Mouse (Mus musculus) hindbrain, embryonic 15.5 days (tissue): Measurements from ENCODE around the gene Fam172a. TPM values are rescaled to one million over a fixed set of nuclear protein-coding genes. Genes with fewer than 3 reads are reported as not detected.

ENCODE experiments used
- ATAC-seq: fragments of 200-750 bp; cut with Nextera tagmentation; 2 replicates; pipeline ENCODE4 v1.8.0; 2017; ENCODE audit warnings: low read depth, moderate number of reproducible peaks, moderate TSS enrichment; ENCODE audit not compliant: low FRiP score
- H3K27ac ChIP-seq: fragments of 300-500 bp; sonication (generic); replicated peaks from 2 replicates; pipeline ENCODE4 v1.5.1; 2015; ENCODE audit warnings: mild to moderate bottlenecking, inconsistent platforms
- H3K27me3 ChIP-seq: fragments of 300-500 bp; sonication (generic); 2 replicates; pipeline ENCODE4 v1.6.1; 2015; ENCODE audit warnings: control low read depth, inconsistent platforms
- H3K36me3 ChIP-seq: fragments of 300-500 bp; sonication (generic); 2 replicates; pipeline ENCODE4 v1.6.1; 2015; ENCODE audit warnings: control low read depth, inconsistent platforms
- H3K4me1 ChIP-seq: fragments of 300-500 bp; sonication (generic); replicated peaks from 2 replicates; pipeline ENCODE4 v1.6.1; 2015; ENCODE audit warnings: control low read depth, inconsistent platforms
- H3K4me2 ChIP-seq: fragments of 300-500 bp; sonication (generic); 2 replicates; pipeline ENCODE4 v1.6.1; 2015; ENCODE audit warnings: moderate library complexity, mild to moderate bottlenecking, inconsistent platforms
- H3K4me3 ChIP-seq: fragments of 300-500 bp; sonication (generic); 2 replicates; pipeline ENCODE4 v1.5.1; 2015; ENCODE audit warnings: mild to moderate bottlenecking, inconsistent platforms
- H3K9ac ChIP-seq: fragments of 300-500 bp; sonication (generic); 2 replicates; pipeline ENCODE4 v1.6.1; 2015; ENCODE audit warnings: inconsistent platforms
- H3K9me3 ChIP-seq: fragments of 300-500 bp; sonication (generic); 2 replicates; pipeline ENCODE4 v1.6.1; 2016; ENCODE audit warnings: control low read depth, inconsistent platforms
- WGBS: fragments of 180-500 bp; shearing (Covaris S2); methylation state at CpG from one replicate; pipeline ENCODE4 v1.1.7; 2015; 5-methylcytosine and 5-hydroxymethylcytosine counted together
- polyA plus RNA-seq: library from polyadenylated mRNA; unstranded; fragments of >200 nt; fragmentation: Nextera tagmentation; extraction: Ambion mirVana; gene quantifications from 2 replicates; pipeline ENCODE4 v1.2.1, GENCODE M21; 2015

The Fam172a gene
- polyA plus RNA-seq, 1 experiment from 2014 or later = 38.2 TPM

DNA sequence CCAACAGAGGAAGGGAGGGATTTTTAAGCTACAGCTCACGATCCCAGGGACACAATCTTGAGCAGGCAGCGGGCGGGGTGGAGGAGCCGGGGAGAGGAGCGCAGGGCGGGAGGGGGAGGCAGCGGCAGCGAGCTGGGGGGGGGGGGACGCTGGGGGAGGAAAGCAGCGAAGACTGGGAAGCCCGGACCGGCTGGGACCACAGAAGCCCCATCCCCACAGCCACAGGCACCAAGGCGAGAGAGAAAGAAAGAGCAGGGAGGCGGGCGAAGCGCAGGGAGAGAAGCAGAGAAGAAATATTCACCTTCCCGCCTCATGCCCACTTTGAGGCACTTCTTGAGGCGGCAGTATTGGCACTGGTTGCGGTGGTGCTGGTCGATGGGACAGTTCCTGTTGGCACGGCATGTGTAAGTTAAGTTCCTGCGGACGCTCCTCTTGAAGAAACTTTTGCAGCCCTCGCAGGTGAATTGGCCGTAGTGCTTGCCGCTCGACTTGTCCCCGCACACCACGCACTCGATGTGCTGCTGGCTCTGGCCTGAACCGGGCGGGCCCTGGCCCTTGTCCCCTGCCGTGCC is 496.1 kb downstream of the Fam172a start:
- Histone ChIP-seq H3K4me3 (peak overlapping the region; percentile 96), H3K4me1 (peaks cover 15% of the 10 kb centered on the region), H3K27ac (peak overlapping the region; percentile 100), H3K4me2 (peak overlapping the region; percentile 74), H3K36me3 (no peaks in the 10 kb centered on the region), H3K27me3 (no peaks in the 10 kb centered on the region), H3K9me3 (no peaks in the 10 kb centered on the region), H3K9ac (peak overlapping the region; percentile 100)
- no peak for ATAC-seq
- under 1% methylated on average over 32 of the region's 33 CpGs for WGBS

DNA sequence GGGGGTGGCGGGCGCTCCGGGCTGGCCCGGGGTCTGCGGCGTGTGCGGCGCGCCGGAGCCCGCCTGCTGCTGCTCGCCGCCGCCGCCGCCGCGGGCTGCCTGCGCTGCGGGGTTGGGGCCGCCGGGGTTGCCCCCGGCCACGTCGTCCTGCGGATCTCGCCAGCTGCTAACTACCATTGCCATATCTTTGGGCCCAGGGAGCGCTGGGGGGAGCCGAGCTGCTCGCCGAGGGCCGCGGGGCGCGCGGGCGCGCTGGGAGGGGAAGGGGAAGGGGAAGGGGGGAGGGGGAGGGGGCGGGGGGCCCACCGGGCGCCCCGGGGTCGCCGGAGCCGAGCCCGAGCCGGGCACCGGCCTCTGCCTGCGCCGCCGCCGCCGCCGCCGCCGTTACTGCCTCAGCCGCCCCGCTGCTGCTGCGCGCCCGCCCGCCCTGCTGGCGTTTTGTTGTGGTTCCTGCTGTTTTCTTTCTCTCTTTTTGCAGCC is 496.6 kb downstream of the Fam172a start:
- H3K9me3 ChIP-seq = no peaks in the 10 kb centered on the region
- peak overlapping the region; percentile 100 for H3K9ac ChIP-seq
- peaks cover 10% of the 10 kb centered on the region for H3K4me1 ChIP-seq
- 1% methylated on average over 23 of the region's 63 CpGs for WGBS
- no peak for ATAC-seq
- H3K4me3 ChIP-seq = peak overlapping the region; percentile 96
- H3K27me3 ChIP-seq = no peaks in the 10 kb centered on the region
- peak overlapping the region; percentile 74 for H3K4me2 ChIP-seq
- H3K27ac ChIP-seq = peak overlapping the region; percentile 100
- no peaks in the 10 kb centered on the region for H3K36me3 ChIP-seq

DNA sequence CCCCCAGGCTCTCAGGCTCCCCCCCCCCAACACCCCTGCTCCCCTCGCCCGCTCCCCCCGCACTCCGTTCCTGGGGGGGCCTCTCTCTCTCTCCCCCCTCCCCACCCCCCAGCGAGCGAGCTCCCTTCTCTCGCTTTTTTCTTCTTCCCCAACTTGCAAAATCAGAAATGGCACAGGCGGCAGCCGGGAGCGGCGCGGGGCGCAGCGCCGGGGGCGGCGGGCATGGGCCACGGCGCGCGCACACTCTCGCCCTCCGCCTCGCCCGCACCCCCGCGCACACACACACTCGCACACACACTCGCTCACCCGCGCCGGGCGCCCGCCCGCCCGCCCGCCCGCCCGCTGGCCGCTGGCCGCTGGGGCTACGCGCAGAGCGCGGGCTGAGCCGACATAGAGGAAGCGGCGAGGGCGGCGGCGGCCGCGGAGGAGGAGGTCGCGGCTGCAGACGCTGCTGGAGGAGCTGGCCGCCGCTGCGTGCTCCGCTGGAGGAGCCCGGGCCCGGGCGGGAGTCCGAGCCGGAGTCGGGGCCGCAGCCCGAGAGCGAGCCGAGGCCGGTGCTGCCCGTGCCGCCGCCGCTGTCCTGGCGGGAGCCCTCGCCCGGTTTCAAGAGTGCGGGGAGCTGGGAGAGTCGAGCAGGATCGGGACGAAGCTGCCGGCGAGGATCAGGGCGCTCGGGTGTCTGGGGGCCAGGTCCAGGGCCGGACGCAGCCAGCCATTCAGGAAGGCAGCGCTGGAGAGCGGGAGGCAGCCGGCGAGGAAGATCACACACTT is 497.2 kb downstream of the Fam172a start:
- Histone ChIP-seq H3K9ac (peak overlapping the region; percentile 100), H3K4me1 (peaks cover 9% of the 10 kb centered on the region), H3K27ac (peak overlapping the region; percentile 100), H3K36me3 (no peaks in the 10 kb centered on the region), H3K4me2 (peak overlapping the region; percentile 74), H3K27me3 (no peaks in the 10 kb centered on the region), H3K9me3 (no peaks in the 10 kb centered on the region), H3K4me3 (peak overlapping the region; percentile 96)
- no peak for ATAC-seq
- WGBS = under 1% methylated on average over 75 of the region's 92 CpGs

DNA sequence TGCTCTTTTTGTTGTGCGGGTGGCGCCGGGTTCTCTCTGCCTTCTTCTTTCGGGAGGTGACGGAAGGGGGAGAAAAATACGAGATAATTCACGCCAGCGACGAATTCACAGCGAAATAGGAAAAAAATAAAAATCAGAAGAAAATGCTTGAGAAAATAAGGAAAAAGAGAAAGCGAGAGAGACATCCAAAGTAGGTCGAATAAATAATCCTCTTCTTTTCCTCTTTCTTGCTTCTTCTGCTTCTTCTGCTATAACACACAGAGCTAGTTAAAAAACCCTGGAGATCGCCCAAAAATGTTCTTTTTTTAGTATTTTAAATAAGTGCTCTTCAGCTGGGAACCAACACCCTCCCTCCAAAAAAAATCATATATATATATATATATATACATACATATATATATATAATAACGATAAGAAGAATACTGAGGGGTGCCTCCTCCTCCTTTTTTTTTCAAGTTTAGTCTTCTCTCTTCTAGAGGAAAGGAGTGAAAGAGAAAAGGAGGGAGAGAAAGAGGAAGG is 497.9 kb downstream of the Fam172a start, which contains the start of gene Nr2f1:
TSS of gene Nr2f1 (minus strand) at position 116 of the 519 bp plus-strand sequence.
- Histone ChIP-seq H3K4me1 (peaks cover 14% of the 10 kb centered on the region), H3K9ac (peak within 1 kb of the TSS; percentile 100), H3K27ac (peak within 1 kb of the TSS; percentile 100), H3K9me3 (no peaks in the 10 kb centered on the region), H3K36me3 (no peaks in the 10 kb centered on the region), H3K4me3 (peak within 1 kb of the TSS; percentile 96), H3K27me3 (no peaks in the 10 kb centered on the region), H3K4me2 (peak within 1 kb of the TSS; percentile 74)
- under 1% methylated on average over 14 of the region's 14 CpGs for WGBS
- ATAC-seq = no peak

DNA sequence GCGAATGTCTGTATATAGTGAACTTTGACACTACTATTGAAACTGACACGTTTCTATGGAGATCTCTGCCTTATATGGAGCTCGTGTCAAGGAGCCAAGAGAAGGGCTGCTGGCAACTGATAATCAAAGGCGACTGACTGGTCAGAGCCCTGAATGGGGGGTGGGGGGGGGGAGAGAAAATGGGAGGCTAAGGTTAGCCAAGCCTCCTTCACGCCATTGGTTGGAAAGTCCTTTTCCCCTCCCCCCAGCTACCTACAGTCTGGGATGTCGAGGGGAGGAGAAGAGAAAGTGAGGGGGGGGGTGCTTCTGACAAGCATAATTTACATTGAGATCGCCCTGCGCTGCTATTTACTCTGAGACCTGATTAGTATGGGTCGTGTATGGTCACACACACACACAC is 498.6 kb downstream of the Fam172a start:
- Histone ChIP-seq H3K9me3 (no peaks in the 10 kb centered on the region), H3K4me3 (peak overlapping the region; percentile 96), H3K4me2 (peak overlapping the region; percentile 74), H3K9ac (peak overlapping the region; percentile 100; the same call in 1 of the 2 replicates), H3K36me3 (no peaks in the 10 kb centered on the region), H3K27ac (peak overlapping the region; percentile 100), H3K4me1 (peaks cover 20% of the 10 kb centered on the region), H3K27me3 (no peaks in the 10 kb centered on the region)
- ATAC-seq = peak; percentile 77
- under 1% methylated on average over 9 of the region's 9 CpGs for WGBS

DNA sequence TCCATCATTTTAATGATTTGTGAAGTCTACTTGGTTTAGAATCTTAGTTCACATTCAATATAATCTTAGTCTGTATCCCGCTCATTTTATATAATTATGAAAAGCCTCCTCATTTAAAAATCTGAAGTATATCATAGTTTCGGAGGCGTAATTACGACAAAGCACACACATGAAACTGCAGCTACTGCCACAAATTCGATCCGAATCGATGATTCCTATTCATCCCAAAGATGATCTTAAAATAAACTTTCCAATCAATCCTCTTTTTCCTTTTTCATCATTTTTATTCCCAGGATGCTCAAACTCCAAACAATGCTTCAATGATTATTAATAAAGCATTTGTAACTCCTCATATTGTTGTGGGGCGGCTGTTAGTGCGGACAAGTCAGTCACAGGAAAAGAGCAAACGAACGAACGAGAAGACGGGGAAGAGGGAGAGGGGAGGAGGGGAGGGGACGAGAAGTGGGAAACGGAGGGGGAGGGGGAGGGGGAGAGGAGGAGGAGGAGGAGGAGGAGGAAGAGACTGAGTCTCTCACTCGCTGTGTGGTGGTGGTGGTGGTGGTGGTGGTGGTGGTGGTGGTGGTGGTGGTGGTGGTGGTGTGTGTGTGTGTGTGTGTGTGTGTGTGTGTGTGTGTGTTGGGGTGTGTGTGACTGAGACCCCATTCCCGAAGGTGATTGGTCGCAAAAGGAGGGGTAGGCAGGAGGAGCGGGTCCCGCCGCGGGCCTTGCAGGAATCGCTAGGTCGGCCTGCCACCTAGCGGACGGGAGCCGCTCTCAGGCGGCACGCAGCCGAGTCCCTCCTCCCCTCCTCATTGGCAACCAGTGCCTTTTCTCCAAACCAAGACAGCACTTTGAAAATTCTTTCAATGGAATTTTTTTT is 499.4 kb downstream of the Fam172a start:
- ATAC-seq = peak; percentile 67
- no peaks in the 10 kb centered on the region for H3K36me3 ChIP-seq
- WGBS = under 1% methylated on average over 27 of the region's 30 CpGs
- H3K27ac ChIP-seq = peak overlapping the region; percentile 100
- H3K4me2 ChIP-seq = peak overlapping the region; percentile 74
- peaks cover 22% of the 10 kb centered on the region for H3K4me1 ChIP-seq
- no peaks in the 10 kb centered on the region for H3K9me3 ChIP-seq
- H3K27me3 ChIP-seq = no peaks in the 10 kb centered on the region
- H3K9ac ChIP-seq = peak overlapping the region; percentile 65
- H3K4me3 ChIP-seq = peak overlapping the region; percentile 96

DNA sequence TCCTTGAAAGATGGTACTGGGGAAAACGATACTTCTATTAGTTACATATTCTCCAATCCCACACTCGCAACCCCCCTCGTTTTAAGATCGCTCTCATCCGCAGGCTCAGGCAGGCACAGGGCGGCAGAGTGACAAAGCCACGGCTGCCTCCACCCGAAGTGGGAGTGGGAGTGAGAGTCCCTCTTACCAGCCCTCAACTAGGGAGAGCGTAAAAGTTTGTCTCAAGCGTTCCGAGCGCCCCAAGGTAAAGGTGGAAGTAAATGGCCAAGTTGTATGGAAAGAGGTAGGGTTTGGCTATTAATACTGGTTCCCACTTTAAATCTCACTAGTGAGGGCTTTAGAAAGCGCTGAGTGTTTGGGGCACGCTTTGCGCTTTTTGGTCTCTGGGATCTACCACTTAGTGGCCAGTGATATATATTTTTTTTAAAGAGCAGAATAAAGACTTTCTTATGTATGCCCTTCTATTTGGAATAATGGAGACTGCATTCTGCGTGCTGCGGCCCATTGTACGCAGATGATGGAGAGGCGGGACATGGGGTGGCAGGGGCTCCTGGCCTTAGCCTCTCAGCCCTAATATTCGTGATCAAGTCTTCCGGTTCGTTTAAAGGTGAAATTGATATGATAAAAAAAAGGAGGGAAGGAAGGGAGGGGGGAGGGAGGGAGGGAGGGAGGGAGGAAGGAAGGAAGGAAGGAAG is 500.2 kb downstream of the Fam172a start:
- under 1% methylated on average over 22 of the region's 22 CpGs for WGBS
- peak; percentile 24; the same call in 1 of the 2 replicates for ATAC-seq

DNA sequence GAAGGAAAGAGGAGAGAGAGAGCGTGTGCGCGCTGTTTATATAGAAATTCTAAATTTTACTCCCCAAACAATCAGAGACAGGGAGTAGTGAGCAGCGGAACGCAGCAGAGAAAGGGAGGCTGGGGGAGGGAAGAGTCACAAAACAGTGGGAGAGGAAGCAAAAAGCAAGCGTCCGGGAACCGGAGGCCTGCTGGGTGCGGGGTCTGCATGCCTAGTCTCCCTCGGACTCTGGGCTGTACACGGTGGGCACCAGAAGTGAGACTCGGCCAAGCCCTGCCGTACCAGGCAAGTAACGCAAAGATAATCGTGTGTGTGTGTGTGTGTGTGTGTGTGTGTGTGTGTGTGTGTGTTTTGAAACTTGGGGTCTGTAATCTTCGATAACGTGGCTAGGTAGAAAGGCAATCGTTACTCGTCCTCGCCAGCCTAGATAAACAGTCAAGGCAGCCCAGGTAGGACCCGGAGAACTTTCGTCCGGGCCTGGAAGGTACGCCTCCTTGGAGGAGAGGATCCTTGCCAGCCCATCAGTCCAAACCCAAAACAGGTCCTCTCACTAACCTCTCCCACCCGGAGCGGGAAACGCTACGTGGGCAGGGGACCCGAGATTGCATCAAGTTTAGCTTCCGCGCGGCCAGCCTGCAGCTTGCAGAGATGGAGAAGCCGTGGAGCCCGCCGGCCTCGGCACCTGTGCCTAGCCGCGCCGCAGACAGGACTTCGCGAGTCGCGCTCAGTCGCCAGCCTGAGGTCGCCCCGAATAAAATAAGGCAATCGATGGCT is 500.9 kb downstream of the Fam172a start:
- Histone ChIP-seq H3K4me1 (peaks cover 26% of the 10 kb centered on the region), H3K4me3 (peak overlapping the region; percentile 96), H3K27me3 (no peaks in the 10 kb centered on the region), H3K4me2 (peak overlapping the region; percentile 74), H3K27ac (peak overlapping the region; percentile 100), H3K36me3 (no peaks in the 10 kb centered on the region), H3K9me3 (no peaks in the 10 kb centered on the region), H3K9ac (peak overlapping the region; percentile 65)
- peak; percentile 5 for ATAC-seq
- WGBS = under 1% methylated on average over 46 of the region's 47 CpGs

More for the DNA sequence above, 500.2 kb downstream of the Fam172a start:
- peak overlapping the region; percentile 96 for H3K4me3 ChIP-seq
- no peaks in the 10 kb centered on the region for H3K36me3 ChIP-seq
- peak overlapping the region; percentile 100 for H3K27ac ChIP-seq
- peaks cover 25% of the 10 kb centered on the region for H3K4me1 ChIP-seq
- H3K9me3 ChIP-seq = no peaks in the 10 kb centered on the region
- no peaks in the 10 kb centered on the region for H3K27me3 ChIP-seq
- peak overlapping the region; percentile 65 for H3K9ac ChIP-seq
- peak overlapping the region; percentile 74 for H3K4me2 ChIP-seq

DNA sequence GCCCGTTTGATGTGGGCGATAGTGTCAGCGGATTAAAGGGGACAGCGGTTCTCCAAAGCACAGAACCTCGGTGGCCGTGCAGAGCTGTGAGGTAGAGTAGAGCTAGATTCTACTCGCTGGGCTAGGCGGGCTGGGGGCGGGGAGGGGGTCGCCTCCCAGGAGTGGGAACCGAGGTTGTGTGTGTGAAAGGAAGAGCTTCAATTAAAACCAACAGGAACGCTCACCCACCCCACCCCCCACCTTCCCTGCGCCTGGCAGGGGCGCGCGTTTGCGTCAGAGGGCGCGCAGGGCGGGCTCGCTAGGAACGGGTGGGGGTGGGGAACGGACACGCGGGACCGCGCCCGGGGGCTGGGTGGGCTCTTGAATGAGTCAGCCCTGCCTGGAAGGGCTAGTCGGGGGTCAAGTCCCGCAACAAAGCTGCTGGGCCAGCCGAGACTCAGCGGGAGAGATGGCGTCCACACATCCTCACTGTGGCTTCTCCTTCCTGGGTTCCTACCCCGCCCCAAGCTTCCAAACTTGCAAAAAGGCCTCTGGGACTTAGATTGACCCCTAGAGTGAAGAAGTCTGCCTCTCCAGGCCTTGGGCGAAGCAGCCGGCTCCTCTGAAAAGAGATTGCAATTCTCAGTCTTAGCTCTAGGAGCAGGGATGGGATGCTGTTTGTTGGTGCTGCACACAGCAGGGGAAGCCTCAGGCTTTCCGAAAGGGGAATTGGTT is 501.7 kb downstream of the Fam172a start:
- ATAC-seq = peak; percentile 61
- WGBS = under 1% methylated on average over 37 of the region's 37 CpGs
- Histone ChIP-seq H3K27me3 (no peaks in the 10 kb centered on the region), H3K9ac (peak overlapping the region; percentile 65), H3K4me1 (peaks cover 33% of the 10 kb centered on the region), H3K4me2 (peak overlapping the region; percentile 74), H3K27ac (peak overlapping the region; percentile 100), H3K36me3 (no peaks in the 10 kb centered on the region), H3K4me3 (peak overlapping the region; percentile 96), H3K9me3 (no peaks in the 10 kb centered on the region)

DNA sequence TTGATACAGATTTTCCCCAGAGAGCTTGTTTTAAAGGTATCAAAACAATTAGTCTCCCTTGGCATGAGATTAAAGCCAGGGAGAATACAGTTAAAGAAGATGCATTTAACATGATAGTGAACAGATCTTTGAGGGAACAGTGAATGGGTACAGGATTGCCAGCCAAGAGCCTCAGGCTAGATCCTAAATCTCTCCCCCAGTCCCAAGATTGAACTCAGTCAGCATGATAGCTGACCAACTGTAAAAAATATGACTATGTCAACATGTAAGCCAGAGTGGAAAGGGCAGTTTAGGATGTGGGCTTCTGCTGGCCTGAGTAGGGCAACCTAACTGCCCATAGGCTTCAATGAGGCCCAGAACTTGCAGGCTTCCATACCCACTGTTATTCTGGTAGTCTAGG is 503.6 kb downstream of the Fam172a start:
- peak overlapping the region; percentile 50; the same call in 1 of the 2 replicates for H3K27ac ChIP-seq
- no peaks in the 10 kb centered on the region for H3K27me3 ChIP-seq
- H3K4me1 ChIP-seq = peaks cover 52% of the 10 kb centered on the region
- no peaks in the 10 kb centered on the region for H3K36me3 ChIP-seq
- no peak overlapping the region for H3K9ac ChIP-seq
- ATAC-seq = no peak
- no peaks in the 10 kb centered on the region for H3K9me3 ChIP-seq
- no peak overlapping the region for H3K4me3 ChIP-seq
- H3K4me2 ChIP-seq = peak overlapping the region; percentile 74
